Mouse (Mus musculus): ENCODE data around the gene Meaf6.

The Meaf6 gene

DNA sequence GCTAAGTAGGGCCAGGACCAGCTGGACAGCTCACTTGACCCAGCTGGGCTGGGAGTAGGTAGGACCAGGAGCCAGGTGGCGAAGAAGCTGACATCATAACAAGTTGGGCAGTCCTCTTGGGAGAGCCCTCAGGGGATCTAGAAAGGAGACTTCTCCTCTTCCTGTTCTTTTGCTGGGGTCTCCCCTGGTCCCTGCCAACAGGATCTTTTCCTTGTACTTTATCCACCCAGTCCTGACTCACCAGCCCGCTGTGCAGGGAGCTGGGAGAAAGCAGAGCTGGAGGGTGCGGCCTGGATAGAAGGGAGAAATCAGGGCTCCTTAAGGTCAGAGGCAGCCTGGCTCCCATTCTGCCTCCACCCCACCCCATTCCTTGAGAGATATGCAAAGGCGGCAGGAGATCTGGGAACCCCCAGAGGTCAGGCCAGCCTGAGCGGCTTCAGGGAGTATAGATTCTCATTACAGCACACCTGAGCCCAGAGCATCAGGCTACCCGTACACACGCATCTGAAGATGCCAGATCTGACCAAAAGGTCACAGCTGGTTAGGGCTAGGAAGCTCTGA lies 40.5 kb downstream of the Meaf6 start:
- POLR2A ChIA-PET: interaction anchor here (0.5 to 3.6 kb wide), 22 partner anchors 8 to 1688 kb away, joined by 3 to 35 read pairs (median 4); partner anchors contain the start of gene Dnali1 (in 1 of the 4)

DNA sequence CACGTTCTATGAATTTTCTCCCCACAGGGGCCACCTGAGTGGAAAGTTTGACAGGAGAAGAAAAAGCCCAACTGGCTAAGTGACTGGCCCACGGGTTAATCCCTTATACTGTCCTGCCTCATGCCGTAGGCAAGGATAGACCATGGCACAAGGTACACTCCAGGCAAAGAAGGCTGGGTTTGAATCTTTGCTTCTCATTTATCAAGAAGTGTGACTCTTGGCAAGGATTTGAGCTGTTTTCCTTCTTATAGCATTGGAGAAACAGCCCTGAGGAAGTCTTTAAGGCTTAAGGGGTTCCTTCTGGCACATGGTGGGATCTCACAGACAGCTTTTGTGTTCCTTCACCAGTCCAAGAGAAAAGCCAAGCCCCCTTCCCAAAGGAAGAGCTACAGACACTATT lies 41.3 kb downstream of the Meaf6 start:
- ChIA-PET POLR2A (interaction anchor here (0.5 to 3.6 kb wide), 18 partner anchors 8 to 776 kb away, joined by 3 to 35 read pairs (median 4); partner anchors contain the start of gene Dnali1 (in 1 of the 4)), CTCF (interaction anchor here in 2 of 4 experiments (1.4 to 2.3 kb wide), 4 partner anchors 7 to 31 kb away, joined by 3 to 12 read pairs (median 4); no protein-coding TSS in a partner anchor)

More for the DNA sequence above, 40.5 kb downstream of the Meaf6 start:
- CTCF ChIA-PET: interaction anchor here (0.5 to 2.3 kb wide), 11 partner anchors 8 to 865 kb away, joined by 3 to 12 read pairs (median 5); no protein-coding TSS in a partner anchor

DNA sequence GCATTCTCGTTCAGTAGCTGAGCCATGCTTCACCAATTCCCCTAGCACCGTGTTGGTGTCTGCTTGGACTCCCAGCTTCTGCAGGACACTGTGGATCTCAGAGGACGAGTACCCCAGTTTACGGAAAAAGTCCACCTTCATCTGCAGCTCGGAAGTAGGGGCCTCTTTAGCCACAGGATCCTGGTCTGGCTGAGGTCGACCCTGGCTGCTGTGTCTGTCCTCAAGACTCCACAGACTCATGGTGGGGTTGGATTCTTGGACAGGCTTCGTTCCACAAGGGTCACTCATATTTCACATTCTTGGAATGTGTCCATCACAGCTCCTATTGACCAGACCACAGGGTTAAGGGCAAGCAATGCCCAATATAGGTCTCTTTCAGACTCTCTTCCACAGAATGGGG lies 41.8 kb downstream of the Meaf6 start:
- CTCF ChIA-PET: interaction anchor here in 1 of 4 experiments (1.4 to 1.6 kb wide), 2 partner anchors 12 to 30 kb away, joined by 3 to 5 read pairs; no protein-coding TSS in a partner anchor
- POLR2A ChIA-PET: interaction anchor here in 2 of 4 experiments (0.5 to 3.6 kb wide), 12 partner anchors 8 to 43 kb away, joined by 3 to 35 read pairs (median 4); no protein-coding TSS in a partner anchor

DNA sequence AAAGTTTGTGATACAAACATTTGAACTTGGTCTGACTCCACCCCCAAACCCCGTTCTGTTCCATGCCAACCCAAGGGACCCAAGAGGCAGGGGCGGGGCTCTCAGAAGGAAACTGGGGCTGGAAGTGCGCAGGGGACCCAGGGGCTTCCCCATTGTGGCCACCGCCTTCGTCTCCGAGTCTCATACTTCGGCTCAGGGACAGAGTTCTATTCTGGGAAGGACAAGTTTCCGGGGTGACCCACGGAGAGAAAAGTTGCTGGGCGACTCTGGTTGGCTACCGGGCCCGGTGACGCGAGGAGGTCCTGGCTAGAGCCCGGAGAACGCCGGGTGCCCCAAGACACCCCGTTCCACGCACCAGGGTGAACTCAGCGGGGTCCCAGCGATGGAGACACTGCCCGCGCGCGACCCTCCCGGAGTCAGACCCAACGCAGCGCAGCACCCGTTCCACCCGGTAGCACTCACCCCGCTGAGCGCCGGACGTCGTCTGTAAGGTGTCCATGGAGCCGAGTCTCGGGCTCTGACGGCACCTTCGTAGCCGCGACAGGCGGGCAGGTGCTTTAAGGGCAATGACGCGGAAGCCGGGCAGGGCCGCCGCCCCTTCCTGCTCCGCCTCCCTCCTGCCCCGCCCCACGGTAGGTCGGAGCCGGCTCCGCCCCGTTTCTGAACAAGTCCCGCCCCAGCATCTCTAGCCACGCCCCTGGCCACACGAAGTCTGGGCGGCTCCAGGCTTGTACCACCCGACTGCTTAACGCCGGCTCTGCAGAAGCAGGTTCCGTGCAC lies 42.6 kb downstream of the Meaf6 start, which contains the start of gene Zc3h12a:
Zc3h12a (minus strand) TSS at position 536 of the 780 bp plus-strand sequence.
- CTCF ChIA-PET: interaction anchor here in 1 of 4 experiments (1.6 kb wide), 1 partner anchor 13 kb away, joined by 5 read pairs; no protein-coding TSS in a partner anchor
- POLR2A ChIA-PET: interaction anchor here in 3 of 4 experiments (0.6 to 3.6 kb wide), 10 partner anchors 8 to 631 kb away, joined by 3 to 35 read pairs (median 4); no protein-coding TSS in a partner anchor

GRCm38 (mm10) chr4:125131493-125131892 lies 46.6 kb downstream of the Meaf6 start:
- ChIA-PET CTCF (interaction anchor here (0.5 to 3.1 kb wide), 15 partner anchors 13 to 647 kb away, joined by 3 to 16 read pairs (median 3); no protein-coding TSS in a partner anchor), POLR2A (interaction anchor here in 2 of 4 experiments (0.9 to 1.9 kb wide), 8 partner anchors 14 to 810 kb away, joined by 3 to 6 read pairs (median 4); no protein-coding TSS in a partner anchor)

GRCm38 (mm10) chr4:125132394-125132793 lies 47.5 kb downstream of the Meaf6 start:
- CTCF ChIA-PET: interaction anchor here in 3 of 4 experiments (0.8 to 3.1 kb wide), 7 partner anchors 9 to 28 kb away, joined by 3 to 16 read pairs (median 4); no protein-coding TSS in a partner anchor
- POLR2A ChIA-PET: interaction anchor here in 2 of 4 experiments (0.9 to 1.5 kb wide), 7 partner anchors 13 to 138 kb away, joined by 3 to 4 read pairs (median 3); no protein-coding TSS in a partner anchor

DNA sequence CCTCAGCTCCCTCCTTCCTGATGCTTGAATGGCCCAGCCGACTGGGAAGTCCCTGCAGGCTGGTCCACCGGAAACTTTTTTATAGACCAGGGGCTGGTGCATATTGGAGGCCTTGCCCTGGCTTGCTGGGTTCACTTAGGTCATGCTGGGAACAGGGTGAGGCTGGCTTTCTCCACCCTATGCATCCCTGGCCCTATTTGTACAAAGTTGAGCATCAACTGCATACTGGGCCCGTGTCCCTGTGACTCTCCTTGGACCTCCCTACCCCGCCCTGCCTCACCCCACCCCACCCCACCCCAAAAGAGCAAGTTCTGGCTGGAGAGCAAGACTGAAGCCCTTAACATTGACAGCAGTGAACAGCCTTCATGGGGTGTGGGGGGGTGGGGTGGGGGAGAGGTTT lies 49.3 kb downstream of the Meaf6 start:
- CTCF ChIA-PET: interaction anchor here (0.5 to 3.1 kb wide), 12 partner anchors 9 to 778 kb away, joined by 3 to 16 read pairs (median 3); no protein-coding TSS in a partner anchor
- POLR2A ChIA-PET: interaction anchor here in 2 of 4 experiments (0.7 to 4.2 kb wide), 7 partner anchors 9 to 1205 kb away, joined by 3 to 35 read pairs (median 4); no protein-coding TSS in a partner anchor

GRCm38 (mm10) chr4:125134631-125135030 lies 49.7 kb downstream of the Meaf6 start:
- ChIA-PET CTCF (interaction anchor here in 3 of 4 experiments (0.6 to 1.8 kb wide), 7 partner anchors 9 to 254 kb away, joined by 3 to 6 read pairs (median 3); partner anchors contain the start of gene Epha10 (in 1 of the 3)), POLR2A (interaction anchor here (0.6 to 4.2 kb wide), 20 partner anchors 8 to 1205 kb away, joined by 3 to 35 read pairs (median 6); no protein-coding TSS in a partner anchor)

DNA sequence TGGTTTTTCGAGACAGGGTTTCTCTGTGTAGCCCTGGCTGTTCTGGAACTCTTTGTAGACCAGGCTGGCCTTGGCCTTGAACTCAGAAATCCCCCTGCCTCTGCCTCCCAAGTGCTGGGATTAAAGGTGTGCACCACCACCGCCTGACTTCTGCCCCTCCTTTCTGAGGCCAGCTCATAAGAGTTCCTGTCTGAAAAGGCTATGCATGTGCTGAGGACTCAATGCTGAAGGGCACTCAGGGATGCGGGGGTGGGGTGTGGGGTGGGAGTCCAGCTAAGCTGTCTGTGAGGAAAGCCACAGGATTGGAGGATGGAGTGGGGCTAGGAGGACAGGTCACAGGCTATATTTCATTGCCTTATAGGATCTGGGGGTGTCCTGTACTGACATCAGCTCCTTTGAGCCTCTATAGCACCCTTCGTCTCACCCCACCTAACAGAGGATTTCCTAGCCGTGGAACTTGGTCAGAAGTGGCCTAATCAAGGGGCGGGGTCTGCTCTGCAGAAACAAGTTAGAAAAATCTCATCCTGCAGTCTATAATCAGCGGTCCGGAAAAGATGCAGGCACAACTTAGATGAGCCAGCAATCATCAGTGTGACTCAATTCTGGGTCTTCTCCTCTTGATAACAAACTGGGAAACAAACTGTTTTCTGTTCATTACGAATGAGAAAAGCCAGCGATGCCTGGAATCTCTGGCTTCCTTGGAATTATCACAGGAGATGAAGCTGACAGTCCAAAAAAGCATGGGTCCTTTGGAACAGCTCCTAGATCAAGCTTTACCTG lies 50.3 kb downstream of the Meaf6 start:
- CTCF ChIA-PET: interaction anchor here in 3 of 4 experiments (0.6 to 1.8 kb wide), 10 partner anchors 18 to 254 kb away, joined by 3 to 6 read pairs (median 3); partner anchors contain the start of gene Epha10 (in 1 of the 3)
- POLR2A ChIA-PET: interaction anchor here (0.6 to 4.2 kb wide), 34 partner anchors 8 to 1204 kb away, joined by 3 to 35 read pairs (median 4); partner anchors contain the start of gene Meaf6 (in 2 of the 4)

- CTCF ChIA-PET: interaction anchor here (0.6 to 1.8 kb wide), 11 partner anchors 9 to 230 kb away, joined by 3 to 6 read pairs (median 3); no protein-coding TSS in a partner anchor
- POLR2A ChIA-PET: interaction anchor here (0.5 to 4.2 kb wide), 32 partner anchors 8 to 473 kb away, joined by 3 to 35 read pairs (median 5); partner anchors contain the start of gene Meaf6 (in 2 of the 4)
Observed at GRCm38 (mm10) chr4:125136303-125136888, 51.5 kb downstream of the Meaf6 start.

DNA sequence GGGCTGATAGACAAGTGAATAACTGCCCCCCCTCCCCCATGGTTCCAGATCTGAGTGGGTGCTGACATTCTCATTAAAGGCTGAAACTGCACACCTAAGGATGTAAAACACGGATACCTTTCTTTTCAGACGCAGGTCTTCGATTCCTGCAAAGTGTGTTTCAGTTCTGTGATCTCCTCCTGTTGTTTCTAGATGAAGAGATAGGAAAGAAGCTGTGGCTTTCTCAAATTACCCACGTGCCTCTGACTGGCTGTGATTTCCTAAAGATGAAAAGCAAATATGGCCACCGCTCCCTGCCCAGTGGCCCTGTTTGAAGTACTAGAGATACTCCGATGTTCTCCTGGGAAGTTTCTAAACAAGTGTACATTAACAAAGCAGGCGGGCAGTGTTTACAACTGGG lies 53.4 kb downstream of the Meaf6 start:
- ChIA-PET CTCF (no interaction called here), POLR2A (interaction anchor here in 1 of 4 experiments (0.8 to 1.4 kb wide), 4 partner anchors 12 to 26 kb away, joined by 3 read pairs; no protein-coding TSS in a partner anchor)

DNA sequence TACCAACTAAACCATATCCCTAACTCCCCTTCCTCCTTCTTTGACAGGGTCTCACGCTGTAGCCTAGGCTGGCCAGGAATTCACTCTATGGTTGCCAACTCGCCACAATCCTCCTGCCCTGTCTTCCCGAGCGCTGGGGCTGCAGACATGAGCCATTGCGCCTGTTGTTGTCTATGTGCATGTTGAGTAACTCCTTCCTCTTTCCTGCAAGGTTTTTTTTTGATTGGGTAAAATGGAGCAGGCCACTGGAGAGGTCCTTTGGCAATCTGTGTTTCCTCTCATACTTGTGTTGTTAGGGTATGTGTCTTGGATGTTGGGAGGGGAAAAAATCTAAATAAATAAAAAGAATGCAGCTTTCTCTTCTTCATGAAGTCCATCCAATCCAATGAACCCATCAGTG lies 59.3 kb downstream of the Meaf6 start:
- ChIA-PET CTCF (interaction anchor here (0.6 to 1.9 kb wide), 6 partner anchors 8 to 394 kb away, joined by 3 to 12 read pairs (median 5); no protein-coding TSS in a partner anchor), POLR2A (interaction anchor here in 2 of 4 experiments (1.3 to 3.7 kb wide), 8 partner anchors 8 to 28 kb away, joined by 3 to 23 read pairs (median 6); no protein-coding TSS in a partner anchor)

- POLR2A ChIA-PET: interaction anchor here in 3 of 4 experiments (0.6 to 3.7 kb wide), 19 partner anchors 9 to 74 kb away, joined by 3 to 23 read pairs (median 4); no protein-coding TSS in a partner anchor
- CTCF ChIA-PET: interaction anchor here (0.5 to 2.1 kb wide), 15 partner anchors 8 to 1183 kb away, joined by 3 to 12 read pairs (median 4); no protein-coding TSS in a partner anchor
Observed at GRCm38 (mm10) chr4:125144627-125145026, 59.7 kb downstream of the Meaf6 start.

- CTCF ChIA-PET: interaction anchor here (0.6 to 2.1 kb wide), 14 partner anchors 9 to 1183 kb away, joined by 3 to 12 read pairs (median 4); no protein-coding TSS in a partner anchor
- POLR2A ChIA-PET: interaction anchor here in 3 of 4 experiments (0.6 to 3.7 kb wide), 18 partner anchors 9 to 74 kb away, joined by 3 to 23 read pairs (median 4); no protein-coding TSS in a partner anchor
Observed at GRCm38 (mm10) chr4:125145213-125145612, 60.3 kb downstream of the Meaf6 start.

DNA sequence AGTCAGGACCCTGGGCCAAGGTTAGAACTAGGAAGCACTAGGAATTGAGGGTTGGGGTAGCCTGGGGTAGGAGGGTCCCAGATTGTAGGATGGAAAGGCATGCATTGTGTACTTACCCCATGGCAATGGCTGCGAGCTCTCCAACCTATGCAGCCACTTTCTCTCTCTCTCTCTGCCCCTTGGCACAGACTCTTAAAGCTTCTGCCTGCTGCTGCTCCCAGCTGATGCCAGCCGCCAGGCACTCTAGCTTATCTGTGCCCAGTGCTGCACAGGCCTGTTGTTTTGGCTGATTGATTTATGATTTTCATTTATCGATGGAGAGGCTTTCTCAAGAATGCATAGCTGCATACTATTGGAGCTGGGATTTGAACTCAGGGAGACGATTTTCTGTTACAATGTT lies 63.0 kb downstream of the Meaf6 start:
- ChIA-PET POLR2A (interaction anchor here in 3 of 4 experiments (0.6 to 1.5 kb wide), 11 partner anchors 10 to 562 kb away, joined by 3 to 13 read pairs (median 3); partner anchors contain the start of gene Meaf6 (in 1 of the 3)), CTCF (interaction anchor here in 3 of 4 experiments (0.6 to 1.8 kb wide), 7 partner anchors 9 to 272 kb away, joined by 3 to 8 read pairs (median 4); no protein-coding TSS in a partner anchor)

DNA sequence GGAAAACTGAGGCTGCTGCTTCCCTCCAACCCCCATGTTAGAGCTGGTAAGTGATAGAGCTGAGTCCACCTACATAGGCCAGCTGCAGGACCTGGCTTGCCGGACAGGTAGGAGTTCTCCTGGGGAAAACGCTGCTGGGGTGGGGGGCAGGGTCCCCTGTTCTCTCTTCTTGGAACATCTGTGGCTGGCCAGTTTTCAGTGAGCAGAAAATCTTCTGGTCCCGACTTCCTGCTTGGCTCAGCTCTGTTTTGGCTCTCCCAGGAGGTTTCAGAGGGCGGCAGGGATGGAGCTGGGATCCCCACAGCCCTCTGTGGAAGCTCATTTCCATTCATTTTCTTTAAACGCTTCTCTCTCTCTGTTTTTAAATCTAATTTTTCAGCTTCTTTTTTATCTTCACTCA lies 64.5 kb downstream of the Meaf6 start:
- POLR2A ChIA-PET: interaction anchor here in 2 of 4 experiments (0.6 to 1.5 kb wide), 4 partner anchors 16 to 997 kb away, joined by 3 to 5 read pairs (median 4); no protein-coding TSS in a partner anchor

More for the DNA sequence above, 64.5 kb downstream of the Meaf6 start:
- CTCF ChIA-PET: interaction anchor here in 2 of 4 experiments (0.6 to 0.8 kb wide), 2 partner anchors 11 to 115 kb away, joined by 5 to 6 read pairs; no protein-coding TSS in a partner anchor

All from embryonic stem cell, embryonic (primary cell).